Mouse (Mus musculus) neural tube, embryonic 14.5 days (tissue): ENCODE data around the gene Mitf. TPM values are rescaled to one million over a fixed set of nuclear protein-coding genes. Genes with fewer than 3 reads are reported as not detected.

ENCODE experiments used
- ATAC-seq: fragments of 200-750 bp; cut with Nextera tagmentation; 2 replicates; pipeline ENCODE4 v1.8.0; 2017; ENCODE audit warnings: low read depth, mild to moderate bottlenecking, moderate TSS enrichment, moderate library complexity
- H3K27ac ChIP-seq: fragments of 300-500 bp; sonication (generic); 2 replicates; pipeline ENCODE4 v1.5.1; 2014; ENCODE audit warnings: low read depth, mild to moderate bottlenecking, control low read depth, low read length, moderate library complexity, mixed read lengths
- H3K27me3 ChIP-seq: fragments of 300-500 bp; sonication (generic); 2 replicates; pipeline ENCODE4 v1.6.1; 2014; ENCODE audit warnings: low read length; ENCODE audit not compliant: control insufficient read depth, insufficient read depth
- H3K36me3 ChIP-seq: fragments of 300-500 bp; sonication (generic); 2 replicates; pipeline ENCODE4 v1.6.1; 2014; ENCODE audit warnings: low read length, mixed read lengths; ENCODE audit not compliant: control insufficient read depth, insufficient read depth
- H3K4me1 ChIP-seq: fragments of 300-500 bp; sonication (generic); 2 replicates; pipeline ENCODE4 v1.6.1; 2014; ENCODE audit warnings: low read length; ENCODE audit not compliant: control insufficient read depth, insufficient read depth
- H3K4me2 ChIP-seq: fragments of 300-500 bp; sonication (generic); 2 replicates; pipeline ENCODE4 v1.6.1; 2014; ENCODE audit warnings: mild to moderate bottlenecking, low read depth, low read length, control low read depth
- H3K4me3 ChIP-seq: fragments of 300-500 bp; sonication (generic); 2 replicates; pipeline ENCODE4 v1.5.1; 2014; ENCODE audit warnings: low read depth, low read length, control low read depth, mixed read lengths
- H3K9ac ChIP-seq: fragments of 300-500 bp; sonication (generic); replicated peaks from 2 replicates; pipeline ENCODE4 v1.6.1; 2014; ENCODE audit warnings: low read depth, mild to moderate bottlenecking, control low read depth, low read length, mixed read lengths
- H3K9me3 ChIP-seq: fragments of 300-500 bp; sonication (generic); 2 replicates; pipeline ENCODE4 v1.6.1; 2016; ENCODE audit warnings: low read length; ENCODE audit not compliant: control insufficient read depth
- WGBS: fragments of 180-500 bp; shearing (Covaris S2); extraction: QIAGEN DNeasy Blood & Tissue Kit; methylation state at CpG from one replicate; pipeline ENCODE4 v1.1.7; 2014; 5-methylcytosine and 5-hydroxymethylcytosine counted together
- polyA plus RNA-seq: library from polyadenylated mRNA; unstranded; fragments of >200 nt; fragmentation: Nextera tagmentation; extraction: Ambion mirVana; gene quantifications from 2 replicates; pipeline ENCODE4 v1.2.1, GENCODE M21; 2014

Gene Mitf
- polyA plus RNA-seq, 1 experiment from 2014 or later, result 1.6 TPM

DNA sequence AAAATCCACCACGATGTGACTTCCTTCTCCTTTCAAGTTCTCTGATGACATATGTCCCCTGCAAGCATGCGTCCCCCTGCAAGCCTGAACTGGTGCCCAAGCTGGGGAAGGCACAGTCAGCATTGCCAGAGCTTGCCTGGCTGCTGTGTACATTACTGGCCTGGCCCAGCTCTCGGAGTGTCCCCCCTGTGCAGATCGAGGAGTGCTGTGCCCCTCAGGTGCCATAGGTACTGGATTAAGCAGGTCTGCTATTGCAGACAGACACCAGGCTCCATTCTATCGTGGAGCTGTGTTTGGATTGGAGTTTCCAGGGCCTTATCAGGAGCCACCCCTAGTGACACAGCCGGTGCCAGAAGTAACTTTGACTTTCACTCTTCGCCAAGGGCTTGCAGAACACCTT is 122.6 kb downstream of the Mitf start:
- Histone ChIP-seq H3K4me1 (no peaks in the 10 kb centered on the region), H3K36me3 (no peaks in the 10 kb centered on the region), H3K27ac (no peak overlapping the region), H3K4me2 (no peak overlapping the region), H3K9ac (no peak overlapping the region), H3K4me3 (no peak overlapping the region), H3K9me3 (no peaks in the 10 kb centered on the region), H3K27me3 (no peaks in the 10 kb centered on the region)
- ATAC-seq, result no peak
- WGBS, result 80% methylated on average over 7 of the region's 7 CpGs

DNA sequence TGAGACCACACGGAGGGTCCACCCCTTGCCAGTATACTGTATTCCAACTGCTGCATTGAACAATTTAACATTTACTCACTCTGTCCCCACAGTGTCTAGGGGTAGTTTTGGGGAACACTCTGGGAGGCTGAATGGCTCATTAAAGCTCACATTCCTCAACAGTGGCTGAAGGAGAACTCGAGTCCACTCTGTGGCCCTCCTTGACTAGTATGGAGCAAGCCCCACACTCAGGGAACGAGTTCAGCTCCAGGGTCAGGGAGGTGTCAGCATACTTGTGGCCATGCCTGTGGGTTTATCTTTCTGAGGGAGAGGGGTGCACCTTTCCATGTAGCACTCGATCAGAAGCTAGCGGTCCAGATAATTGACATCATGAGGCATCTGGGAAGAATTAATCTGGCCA is 130.3 kb downstream of the Mitf start:
- no peak overlapping the region for H3K9ac ChIP-seq
- H3K9me3 ChIP-seq, result no peaks in the 10 kb centered on the region
- ATAC-seq, result no peak
- H3K4me3 ChIP-seq, result no peak overlapping the region
- 87% methylated on average over 5 of the region's 5 CpGs for WGBS
- no peak overlapping the region for H3K4me2 ChIP-seq
- no peaks in the 10 kb centered on the region for H3K36me3 ChIP-seq
- H3K4me1 ChIP-seq, result peaks cover 5% of the 10 kb centered on the region; the same call in 1 of the 2 replicates
- H3K27ac ChIP-seq, result no peak overlapping the region
- H3K27me3 ChIP-seq, result no peaks in the 10 kb centered on the region

DNA sequence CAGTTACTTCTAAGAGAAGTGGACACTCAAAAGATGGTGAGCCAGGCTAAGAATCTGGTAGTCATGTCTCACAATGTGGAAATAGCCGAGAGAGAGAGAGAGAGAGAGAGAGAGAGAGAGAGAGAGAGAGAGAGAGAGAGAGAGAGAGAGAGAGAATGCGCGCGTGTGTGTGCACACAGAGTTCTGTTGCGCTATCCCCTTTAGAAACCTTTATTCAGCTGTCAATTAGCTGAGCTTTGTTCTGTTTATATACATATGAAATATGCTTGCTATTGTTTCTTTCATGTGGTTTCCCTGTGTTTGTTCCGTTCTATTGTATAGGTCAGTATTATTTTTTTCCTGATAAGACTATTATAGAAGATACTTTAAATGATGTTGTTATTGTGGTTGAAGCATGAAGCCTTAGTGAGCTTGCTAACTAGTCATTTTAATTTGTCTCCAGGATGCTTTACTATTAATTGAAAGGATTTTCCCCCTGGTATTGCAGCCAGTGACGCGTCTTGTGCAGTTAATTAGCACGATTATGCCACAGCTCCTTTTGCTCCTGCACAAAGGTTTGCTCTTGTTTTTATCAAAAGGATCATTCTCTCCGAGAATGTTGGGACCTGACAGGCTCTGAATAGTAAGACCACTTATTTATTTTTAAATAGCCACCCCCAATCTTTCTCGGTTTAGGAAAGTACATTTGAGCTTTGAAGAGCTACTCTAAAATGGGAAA is 131.2 kb downstream of the Mitf start:
- Histone ChIP-seq H3K4me1 (peaks cover 5% of the 10 kb centered on the region; the same call in 1 of the 2 replicates), H3K36me3 (no peaks in the 10 kb centered on the region), H3K27ac (no peak overlapping the region), H3K9ac (no peak overlapping the region), H3K4me2 (peak overlapping the region; percentile 5; the same call in 1 of the 2 replicates), H3K27me3 (no peaks in the 10 kb centered on the region), H3K9me3 (no peaks in the 10 kb centered on the region), H3K4me3 (no peak overlapping the region)
- WGBS, result 24% methylated on average over 11 of the region's 11 CpGs
- no peak for ATAC-seq

DNA sequence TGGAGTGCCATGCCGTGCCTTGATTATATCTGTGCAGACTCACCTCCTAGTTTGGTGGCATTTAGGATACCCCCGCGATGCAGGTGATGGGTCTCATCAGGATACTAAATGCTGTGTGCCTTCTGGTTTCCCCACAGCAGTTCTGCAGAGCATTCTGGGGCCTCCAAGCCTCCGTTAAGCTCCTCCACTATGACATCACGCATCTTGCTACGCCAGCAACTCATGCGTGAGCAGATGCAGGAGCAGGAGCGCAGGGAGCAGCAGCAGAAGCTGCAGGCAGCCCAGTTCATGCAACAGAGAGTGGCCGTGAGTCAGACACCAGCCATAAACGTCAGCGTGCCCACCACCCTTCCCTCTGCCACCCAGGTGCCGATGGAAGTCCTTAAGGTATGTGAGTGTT is 134.1 kb downstream of the Mitf start:
- no peaks in the 10 kb centered on the region for H3K36me3 ChIP-seq
- H3K4me2 ChIP-seq, result no peak overlapping the region
- WGBS, result 77% methylated on average over 12 of the region's 12 CpGs
- ATAC-seq, result no peak
- H3K27ac ChIP-seq, result no peak overlapping the region
- no peaks in the 10 kb centered on the region for H3K9me3 ChIP-seq
- H3K9ac ChIP-seq, result no peak overlapping the region
- no peaks in the 10 kb centered on the region for H3K27me3 ChIP-seq
- H3K4me3 ChIP-seq, result no peak overlapping the region
- peaks cover 5% of the 10 kb centered on the region; the same call in 1 of the 2 replicates for H3K4me1 ChIP-seq

DNA sequence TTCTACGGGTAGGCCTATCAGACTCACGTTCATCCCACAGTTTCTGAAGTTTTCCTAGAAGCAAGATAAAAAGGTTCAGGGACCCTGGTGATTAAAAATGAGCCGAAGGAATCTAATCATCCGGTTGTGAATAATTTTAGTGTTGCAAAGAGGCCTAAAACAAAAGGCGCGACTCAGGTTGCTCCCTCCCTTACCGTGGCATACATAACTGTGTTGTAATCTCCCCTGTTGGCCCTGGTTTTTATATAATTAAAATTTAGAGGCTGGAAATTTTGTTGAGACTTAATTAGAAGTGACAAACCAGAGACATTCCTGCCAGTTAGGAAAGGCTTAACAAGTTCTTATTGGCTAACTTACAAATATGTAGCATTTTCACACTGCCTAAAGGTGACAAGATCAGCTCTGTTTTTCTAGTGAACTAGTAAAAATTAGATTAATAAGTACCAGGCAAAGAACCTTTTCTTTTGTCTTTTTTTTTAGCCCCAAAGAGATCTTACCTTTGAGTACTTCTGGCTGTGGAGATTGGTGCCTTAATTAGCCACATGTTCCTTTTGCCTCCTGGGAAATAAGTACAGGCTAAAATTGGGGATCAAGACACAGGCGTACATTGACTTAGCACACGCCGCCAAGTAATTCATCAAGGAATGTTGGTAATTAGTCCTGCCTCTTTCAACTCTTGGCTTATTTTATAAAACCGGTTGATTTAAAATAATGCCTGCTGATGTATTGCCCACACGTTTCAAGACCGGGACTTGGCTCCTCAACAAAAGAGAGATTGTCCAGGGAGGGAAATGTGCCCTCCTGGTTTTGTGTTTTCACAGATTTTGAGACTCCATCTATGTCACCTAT is 143.4 kb downstream of the Mitf start:
- Histone ChIP-seq H3K4me2 (no peak overlapping the region), H3K36me3 (no peaks in the 10 kb centered on the region), H3K4me1 (no peaks in the 10 kb centered on the region), H3K9me3 (no peaks in the 10 kb centered on the region), H3K9ac (no peak overlapping the region), H3K27me3 (no peaks in the 10 kb centered on the region), H3K4me3 (no peak overlapping the region), H3K27ac (no peak overlapping the region)
- ATAC-seq, result no peak
- WGBS, result 59% methylated on average over 13 of the region's 13 CpGs

DNA sequence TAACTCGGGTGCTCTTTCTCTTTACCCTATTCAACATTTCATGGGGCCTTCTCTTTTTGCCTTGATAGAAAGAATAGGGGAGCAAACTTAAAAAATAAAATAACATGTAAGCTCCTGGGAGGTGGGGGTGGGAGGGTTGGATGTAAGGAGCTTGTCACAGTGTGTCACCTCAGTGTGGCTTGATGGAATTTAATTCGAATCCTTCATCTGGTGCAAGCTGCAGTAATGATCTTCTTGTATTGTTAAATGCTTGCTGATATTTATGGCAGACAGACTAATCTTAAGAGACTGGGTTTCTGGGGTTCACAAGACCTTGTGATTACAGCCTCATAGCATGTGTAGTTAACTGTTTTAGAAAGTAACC is 144.0 kb downstream of the Mitf start:
- Histone ChIP-seq H3K4me3 (no peak overlapping the region), H3K4me2 (no peak overlapping the region), H3K9ac (no peak overlapping the region), H3K36me3 (no peaks in the 10 kb centered on the region), H3K27me3 (no peaks in the 10 kb centered on the region), H3K9me3 (no peaks in the 10 kb centered on the region), H3K27ac (no peak overlapping the region), H3K4me1 (no peaks in the 10 kb centered on the region)
- ATAC-seq, result no peak
- 48% methylated on average over 2 of the region's 2 CpGs for WGBS

DNA sequence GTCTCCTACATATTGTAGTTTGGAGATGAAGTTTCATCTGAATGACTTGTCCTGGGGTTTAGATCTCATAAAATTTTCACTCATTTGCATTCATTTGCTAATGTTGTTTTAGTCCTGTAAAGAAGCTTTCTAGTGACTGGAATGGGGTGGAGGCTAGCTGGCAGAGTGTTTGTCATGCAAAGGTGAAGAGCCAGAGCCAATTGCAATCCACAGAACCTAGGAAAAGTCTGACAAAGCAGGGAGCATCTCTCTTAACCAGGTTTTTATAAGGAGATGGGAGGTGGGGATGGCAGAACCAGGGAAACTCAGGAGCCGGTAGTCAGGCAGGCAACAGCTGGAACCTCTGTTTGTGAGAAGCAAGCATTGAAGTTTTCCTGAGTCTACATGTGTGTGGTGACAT is 144.9 kb downstream of the Mitf start:
- WGBS, result 19% methylated on average over 1 of the region's 1 CpGs

DNA sequence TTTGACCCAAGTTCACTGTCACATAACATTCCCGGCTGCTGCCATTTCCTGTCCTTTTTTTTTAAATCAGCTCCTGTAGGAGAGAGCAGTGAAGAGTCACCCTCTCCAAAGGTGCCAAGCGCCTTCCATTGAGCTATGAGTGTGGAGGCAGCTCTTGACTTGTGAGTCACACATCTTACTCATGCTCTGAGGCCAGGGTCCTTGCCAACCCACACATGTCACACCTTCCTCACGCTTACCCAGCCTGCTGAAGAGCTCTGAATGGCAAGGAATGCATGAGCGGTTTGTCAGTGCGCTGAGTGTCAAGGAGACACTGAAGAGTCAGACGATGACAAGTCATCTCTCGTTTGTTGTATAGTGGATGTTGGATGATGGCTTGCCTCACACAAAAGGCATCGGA is 146.0 kb downstream of the Mitf start:
- Histone ChIP-seq H3K27ac (no peak overlapping the region), H3K36me3 (no peaks in the 10 kb centered on the region), H3K9me3 (no peaks in the 10 kb centered on the region), H3K4me3 (no peak overlapping the region), H3K4me2 (no peak overlapping the region), H3K9ac (no peak overlapping the region), H3K4me1 (no peaks in the 10 kb centered on the region), H3K27me3 (no peaks in the 10 kb centered on the region)
- ATAC-seq, result no peak
- whole genome bisulfite sequencing, result 87% methylated on average over 8 of the region's 8 CpGs

More for the DNA sequence above, 144.9 kb downstream of the Mitf start:
- no peaks in the 10 kb centered on the region for H3K27me3 ChIP-seq
- H3K36me3 ChIP-seq, result no peaks in the 10 kb centered on the region
- no peak overlapping the region for H3K4me3 ChIP-seq
- ATAC-seq, result no peak
- no peak overlapping the region for H3K27ac ChIP-seq
- no peaks in the 10 kb centered on the region for H3K4me1 ChIP-seq
- no peak overlapping the region for H3K9ac ChIP-seq
- no peak overlapping the region for H3K4me2 ChIP-seq
- H3K9me3 ChIP-seq, result no peaks in the 10 kb centered on the region

DNA sequence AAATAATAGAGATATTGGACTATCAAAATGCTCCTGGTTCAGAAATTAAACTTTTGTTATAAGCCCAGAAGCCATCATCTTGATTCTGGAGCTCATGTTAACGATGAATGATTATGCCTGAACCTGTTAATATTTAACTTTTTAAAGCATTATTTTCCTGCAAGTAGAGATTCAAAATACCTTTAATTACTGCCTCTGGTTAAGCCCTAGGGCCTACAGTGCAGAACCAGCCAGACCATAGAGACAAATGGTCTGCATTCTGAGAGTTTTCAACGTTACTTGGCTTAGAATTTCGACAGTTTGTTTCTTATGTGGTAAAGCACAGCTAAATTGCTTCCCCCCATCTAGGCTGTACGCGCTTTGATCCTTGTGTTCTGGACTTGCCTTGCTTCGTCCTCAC is 149.3 kb downstream of the Mitf start:
- H3K4me3 ChIP-seq, result no peak overlapping the region
- H3K4me2 ChIP-seq, result no peak overlapping the region
- no peak overlapping the region for H3K27ac ChIP-seq
- 91% methylated on average over 6 of the region's 6 CpGs for WGBS
- no peak for ATAC-seq
- no peak overlapping the region for H3K9ac ChIP-seq
- H3K27me3 ChIP-seq, result no peaks in the 10 kb centered on the region
- no peaks in the 10 kb centered on the region for H3K9me3 ChIP-seq
- no peaks in the 10 kb centered on the region for H3K36me3 ChIP-seq
- no peaks in the 10 kb centered on the region for H3K4me1 ChIP-seq
